Mouse (Mus musculus) embryo, embryonic 10.5 days (tissue): ENCODE results near the gene Rbms1.

ENCODE experiments used
- DNase-seq: peaks from one replicate; pipeline ENCODE4 v3.0.0-alpha.2; 2015; ENCODE audit warnings: low spot score

Gene Rbms1

DNA sequence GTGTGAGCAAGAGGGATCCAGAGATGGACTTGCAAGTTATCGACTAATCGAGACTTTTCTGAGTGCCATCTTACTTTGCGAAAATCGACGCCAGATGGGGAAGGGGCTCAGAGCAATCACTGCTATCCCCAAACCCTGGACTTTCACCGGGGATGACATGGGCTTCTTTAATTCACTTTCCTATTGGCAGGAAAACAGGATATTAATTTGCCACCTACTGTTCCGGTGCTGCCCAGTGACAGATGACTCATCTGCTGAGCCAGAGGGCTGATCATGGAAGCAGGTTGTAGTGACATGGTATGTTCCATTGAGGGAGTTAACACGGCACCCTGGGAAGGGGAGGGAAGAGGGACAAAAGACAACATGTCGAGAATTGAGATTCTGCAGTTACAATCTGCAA is 206.8 kb downstream of the Rbms1 start:
- DNase-seq, result no peak

DNA sequence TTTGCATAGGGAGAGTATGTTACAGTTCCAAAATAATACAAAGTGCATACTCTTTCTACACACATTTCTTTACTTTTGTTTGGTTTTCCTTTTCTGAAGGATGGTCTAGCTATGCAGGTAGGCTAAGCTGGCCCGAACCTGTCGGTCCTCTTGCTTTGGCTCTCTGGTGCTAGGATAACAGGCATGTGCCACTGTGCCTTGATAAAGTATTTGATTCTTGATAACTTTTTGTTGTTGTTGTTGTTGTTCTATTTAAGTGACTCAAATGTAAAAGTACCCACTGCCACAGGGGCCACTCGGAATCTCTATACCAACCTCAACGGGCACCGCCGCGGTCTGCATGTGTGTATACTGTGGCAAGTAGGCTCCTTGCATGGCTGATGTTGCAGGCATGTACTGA is 207.9 kb downstream of the Rbms1 start:
- DNase-seq, result no peak

DNA sequence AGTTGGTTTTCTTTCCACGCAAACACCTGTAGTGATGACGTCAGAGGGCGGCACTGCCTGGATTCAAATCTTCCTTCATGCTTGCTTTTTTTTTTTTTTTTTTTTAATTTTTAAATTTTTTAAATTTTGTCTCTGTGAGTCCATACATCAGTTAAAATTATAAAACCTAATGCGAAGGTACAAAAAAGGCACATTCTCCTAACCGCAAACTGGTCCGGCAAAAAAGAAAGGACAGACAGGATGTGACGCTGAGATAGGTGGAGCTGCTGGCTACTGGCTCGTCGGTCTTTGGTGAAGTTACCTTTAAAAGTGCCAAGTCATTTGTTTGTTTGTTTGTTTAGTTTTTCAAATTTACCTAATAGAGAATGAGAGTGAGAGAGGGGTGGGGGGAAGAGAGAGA is 211.7 kb downstream of the Rbms1 start:
- DNase-seq, result no peak

DNA sequence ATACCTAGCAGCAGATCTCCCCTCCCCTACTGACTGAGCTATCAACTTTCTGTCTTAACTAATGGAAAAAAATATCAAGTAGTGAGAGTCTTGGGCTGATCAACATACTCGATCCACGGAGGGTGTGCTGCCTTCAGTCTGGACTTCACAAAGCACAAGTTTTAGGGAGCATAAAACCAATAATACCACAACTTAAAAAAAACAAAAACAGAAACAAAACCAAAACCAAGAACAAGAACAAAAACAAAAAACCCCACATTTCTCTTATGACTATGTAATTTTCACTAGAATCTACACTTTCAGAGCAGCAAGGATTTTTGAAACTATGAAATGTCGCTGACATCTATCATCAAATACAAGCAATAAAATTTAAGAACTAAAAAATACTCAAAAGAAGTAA is 212.4 kb downstream of the Rbms1 start:
- DNase-seq, result no peak

DNA sequence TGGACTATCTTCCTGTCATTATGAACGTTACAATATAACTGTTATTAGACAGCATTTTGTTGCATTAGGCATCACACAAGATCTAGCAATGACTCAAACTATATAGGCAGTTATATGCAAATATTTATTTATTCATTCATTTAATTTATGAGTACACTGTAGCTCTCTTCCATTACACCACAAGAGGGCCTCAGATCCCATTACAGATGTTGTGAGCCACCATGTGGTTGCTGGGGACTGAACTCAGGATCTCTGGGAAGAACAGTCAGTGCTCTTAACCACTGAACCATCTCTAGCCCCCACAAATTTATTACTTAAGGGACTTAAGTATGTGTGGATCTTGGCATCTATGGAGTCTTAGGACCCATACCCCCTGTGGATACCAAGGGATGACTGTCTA is 214.4 kb downstream of the Rbms1 start:
- no peak for DNase-seq

DNA sequence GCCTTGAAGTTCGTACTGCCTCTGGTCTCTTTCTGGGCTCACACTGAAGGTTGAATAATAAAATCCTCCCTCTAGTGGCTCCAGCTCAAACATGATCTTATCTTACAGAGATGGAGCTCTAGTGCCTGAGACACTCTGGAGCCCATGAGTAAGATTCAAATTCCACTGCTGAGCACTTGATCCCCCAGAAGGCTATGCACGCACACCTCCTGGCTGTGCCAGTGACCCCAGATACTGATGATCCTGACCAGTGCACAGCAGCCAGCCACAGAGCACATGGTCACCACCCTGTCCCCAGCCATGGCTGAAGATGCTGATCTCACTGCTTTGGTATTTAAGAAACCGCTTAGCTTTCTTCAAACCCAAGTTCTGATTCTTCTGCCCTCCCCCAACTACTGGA is 215.4 kb downstream of the Rbms1 start:
- DNase-seq, result peak; percentile 19

DNA sequence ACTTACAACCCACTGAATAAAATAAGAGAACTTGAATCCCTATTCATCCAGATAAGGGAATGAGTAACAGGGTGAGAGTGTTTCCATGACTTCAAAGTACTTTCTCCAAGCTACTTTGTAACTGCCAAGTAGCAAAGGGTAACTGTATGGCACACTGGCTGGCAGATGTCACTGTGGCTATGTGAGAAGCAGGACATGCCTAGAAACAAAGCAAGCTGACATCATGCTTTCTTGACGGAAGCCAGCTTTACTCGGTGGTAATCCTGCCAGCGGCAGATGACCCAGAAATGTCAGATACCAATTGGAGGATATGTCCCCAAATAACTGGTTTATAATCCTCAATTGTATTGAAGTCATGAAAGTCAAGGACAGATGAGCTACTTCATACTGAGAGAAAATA is 218.3 kb downstream of the Rbms1 start:
- no peak for DNase-seq

DNA sequence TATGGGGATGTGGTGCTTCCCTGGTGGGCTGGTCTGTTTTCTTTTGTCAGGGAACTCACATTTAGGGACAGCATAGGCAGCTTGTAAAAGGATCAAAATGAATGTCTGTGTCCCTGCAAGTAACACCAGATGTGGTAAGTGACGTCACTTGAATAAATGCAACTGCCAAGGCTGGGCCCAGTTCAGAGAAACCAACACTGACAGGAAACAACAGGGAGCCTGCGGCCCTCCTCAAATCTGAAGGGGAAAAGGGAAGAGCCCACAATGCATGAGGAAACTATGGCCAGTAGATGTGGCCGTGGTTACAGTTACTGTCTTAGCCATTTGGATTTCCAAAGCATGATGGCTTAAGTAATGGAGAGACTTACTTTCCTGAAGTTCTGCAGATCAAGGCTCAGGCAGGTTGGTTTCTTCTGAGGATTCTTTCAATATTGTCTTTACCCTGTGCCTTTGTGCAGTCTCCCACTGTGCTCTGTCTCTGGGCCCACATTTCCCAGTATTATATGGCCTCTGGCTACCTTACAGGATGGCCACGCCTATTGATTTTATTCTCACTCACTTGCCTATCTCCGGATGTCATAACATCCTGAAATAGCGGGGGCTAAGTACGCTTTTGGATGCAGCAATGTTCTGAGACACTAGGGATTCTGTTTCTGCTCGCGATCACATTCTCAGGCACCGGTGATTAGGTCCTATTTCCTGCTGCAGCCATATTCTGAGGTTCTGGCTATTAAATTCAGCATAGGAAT is 223.4 kb downstream of the Rbms1 start:
- peak; percentile 22 for DNase-seq

DNA sequence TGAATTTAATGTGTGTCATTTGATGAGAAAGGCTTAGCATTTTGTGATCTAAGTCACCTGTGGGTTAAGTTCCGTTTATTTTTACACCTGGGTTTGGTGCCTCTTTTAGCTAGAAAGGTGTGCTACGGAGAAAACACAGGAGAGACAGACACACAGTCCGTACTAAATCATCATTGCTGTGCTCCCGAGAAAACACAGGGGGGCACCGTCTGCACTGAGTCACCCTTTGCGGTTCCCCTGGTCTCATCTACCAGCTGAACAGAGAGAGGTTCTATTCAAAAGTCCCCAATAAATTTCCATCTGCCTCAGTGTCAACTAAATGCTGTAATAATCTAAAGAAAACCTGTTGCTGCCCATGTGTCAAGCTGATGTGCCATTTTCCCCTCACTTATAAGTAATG is 232.1 kb downstream of the Rbms1 start:
- peak; percentile 39 for DNase-seq

DNA sequence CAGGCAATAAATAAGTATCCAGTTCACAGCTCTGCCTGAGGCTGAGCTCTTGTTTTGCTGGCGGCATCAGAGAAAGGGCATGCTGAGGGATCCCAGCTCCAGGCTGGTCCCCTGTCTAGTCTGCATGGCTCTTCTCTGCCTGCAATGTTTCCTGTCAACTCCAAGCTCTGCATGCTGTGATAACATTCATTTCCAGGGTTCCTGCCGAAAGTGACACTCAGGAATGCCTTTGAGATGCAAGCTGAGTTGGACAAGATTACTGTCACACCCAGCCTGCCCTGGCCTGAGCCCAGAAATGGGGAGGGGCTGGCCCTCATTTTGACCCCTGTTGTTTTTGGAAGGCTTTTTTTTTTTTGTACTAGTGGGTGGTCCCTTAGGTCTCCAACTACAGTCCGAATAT is 233.0 kb downstream of the Rbms1 start:
- peak; percentile 69 for DNase-seq

DNA sequence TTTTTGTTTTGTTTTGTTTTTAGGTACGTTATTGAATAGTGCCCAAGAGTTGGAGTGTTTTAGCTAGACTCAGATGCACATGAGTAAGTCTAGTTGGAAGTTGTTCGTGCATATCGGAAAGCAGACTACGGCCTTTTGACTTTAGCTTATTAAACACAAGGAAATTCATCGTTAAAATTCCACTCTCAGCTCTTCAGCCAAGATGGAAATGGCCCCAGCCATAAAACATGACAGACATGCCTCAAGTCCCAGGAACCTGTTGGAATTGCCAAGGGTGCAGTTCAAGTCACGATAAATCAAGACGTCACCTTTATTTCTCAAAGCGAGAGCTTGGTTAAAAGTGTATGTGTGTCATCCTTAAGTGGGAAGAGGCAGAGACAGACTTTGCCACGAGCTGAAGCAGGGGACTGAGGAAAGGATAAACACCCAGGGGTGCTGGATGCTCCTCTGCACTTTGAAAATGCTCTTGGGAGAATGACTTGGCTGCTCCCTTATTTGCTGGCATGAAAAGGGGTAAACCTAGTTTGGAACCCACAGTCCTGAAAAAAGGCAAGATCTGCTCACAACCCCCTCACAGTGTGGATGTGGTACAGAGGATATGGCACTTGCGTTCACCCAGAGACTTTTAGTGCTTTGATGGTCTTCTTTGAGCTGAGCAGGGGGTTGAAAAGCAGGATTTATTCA is 233.9 kb downstream of the Rbms1 start:
- DNase-seq, result no peak

DNA sequence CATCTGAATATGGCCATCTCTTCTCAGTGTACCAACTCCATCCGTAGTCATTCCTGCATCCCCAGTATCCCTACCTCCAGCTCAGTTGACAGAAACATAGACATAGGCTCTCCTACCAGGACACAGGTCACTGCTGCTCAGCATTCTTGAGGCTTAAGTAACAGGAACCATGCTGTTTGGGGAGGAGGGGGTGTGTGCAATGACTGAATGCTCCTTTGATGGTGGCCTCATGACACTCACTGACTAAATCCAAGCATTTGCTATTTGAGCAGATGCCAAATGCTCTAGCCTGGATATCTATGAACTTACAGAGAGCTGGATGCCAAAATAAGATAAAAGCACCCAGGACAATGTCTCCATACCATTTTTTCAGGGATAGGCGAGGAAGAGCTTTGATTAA is 238.3 kb downstream of the Rbms1 start:
- DNase-seq, result no peak

DNA sequence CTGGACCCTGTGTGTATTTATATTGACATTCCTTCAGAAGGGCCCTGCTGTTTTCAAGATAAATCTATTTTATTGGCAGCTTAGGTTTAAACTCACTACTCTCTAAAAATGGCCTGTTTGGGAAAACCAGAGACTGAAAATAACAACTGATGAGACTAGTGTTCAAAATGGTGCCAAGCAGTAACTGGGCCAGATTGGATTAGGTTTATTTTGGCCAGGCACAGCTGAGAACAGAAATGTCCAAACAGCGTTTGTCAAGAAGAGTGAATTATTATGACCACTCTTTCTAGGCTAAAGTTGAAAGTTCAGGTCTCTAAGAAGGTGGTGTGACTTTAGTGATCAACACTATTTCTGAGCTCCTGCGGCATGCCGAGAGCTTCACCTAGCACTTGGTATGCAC is 240.0 kb downstream of the Rbms1 start:
- no peak for DNase-seq

DNA sequence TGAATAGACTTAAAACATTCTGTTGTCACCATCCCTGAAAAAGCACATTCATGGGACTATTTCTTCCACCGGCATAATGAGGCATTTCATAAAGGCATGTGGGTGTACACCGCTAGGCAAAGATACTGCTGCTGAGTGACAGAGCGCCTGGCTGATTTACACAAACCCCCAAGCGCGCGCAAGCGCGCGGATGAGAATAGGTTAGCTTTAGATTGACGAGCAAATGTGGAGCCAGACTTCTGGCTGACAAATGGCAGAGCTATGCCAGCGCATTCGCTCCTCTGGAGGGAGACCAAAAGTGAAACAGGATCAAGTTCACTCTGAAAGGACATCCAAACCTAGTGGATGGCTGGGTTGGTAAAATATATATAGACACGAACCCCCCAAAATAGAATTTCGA is 240.5 kb downstream of the Rbms1 start, which contains the start of gene Itgb6:
TSS of gene Itgb6 (minus strand) at position 130 of the 400 bp plus-strand sequence.
- DNase-seq, result no peak

DNA sequence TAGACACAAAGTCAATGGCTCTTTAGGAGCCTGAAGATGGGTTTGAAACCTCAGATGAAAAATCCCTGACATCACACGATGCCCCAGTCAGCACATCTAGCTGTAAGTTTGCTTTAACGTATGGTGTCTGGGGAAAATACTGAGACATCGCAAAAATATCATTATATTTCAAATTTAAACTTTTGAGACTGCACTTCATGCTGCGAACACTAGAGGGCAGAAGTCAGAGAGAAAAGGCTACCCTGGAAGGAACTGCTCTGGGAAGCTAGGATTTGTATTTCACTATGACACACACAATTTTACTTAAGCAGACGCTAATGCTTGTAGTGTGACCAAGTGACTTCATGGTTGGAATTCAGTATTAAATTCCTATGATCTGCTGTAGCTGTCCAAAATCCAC is 242.1 kb downstream of the Rbms1 start:
- peak; percentile 63 for DNase-seq

DNA sequence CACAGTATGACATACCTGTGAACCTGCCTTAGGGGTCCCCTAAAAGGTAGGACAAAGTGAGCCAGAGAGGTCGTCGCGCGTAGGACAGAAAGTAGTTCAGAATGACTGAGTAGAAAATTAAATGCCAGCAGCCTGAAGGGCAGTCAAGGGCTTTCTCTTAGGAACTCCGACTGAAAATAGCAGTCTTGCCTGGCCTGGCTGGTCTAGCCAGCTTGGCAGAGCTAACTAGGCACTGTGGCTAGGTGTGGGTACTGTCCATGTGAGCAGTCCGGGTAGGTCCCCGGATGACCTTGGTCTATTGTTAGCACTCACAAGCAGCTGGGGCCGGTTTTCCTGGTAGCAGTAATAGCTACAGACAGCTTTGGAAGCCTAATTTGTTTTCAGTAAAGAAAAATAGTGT is 242.8 kb downstream of the Rbms1 start:
- DNase-seq, result no peak

DNA sequence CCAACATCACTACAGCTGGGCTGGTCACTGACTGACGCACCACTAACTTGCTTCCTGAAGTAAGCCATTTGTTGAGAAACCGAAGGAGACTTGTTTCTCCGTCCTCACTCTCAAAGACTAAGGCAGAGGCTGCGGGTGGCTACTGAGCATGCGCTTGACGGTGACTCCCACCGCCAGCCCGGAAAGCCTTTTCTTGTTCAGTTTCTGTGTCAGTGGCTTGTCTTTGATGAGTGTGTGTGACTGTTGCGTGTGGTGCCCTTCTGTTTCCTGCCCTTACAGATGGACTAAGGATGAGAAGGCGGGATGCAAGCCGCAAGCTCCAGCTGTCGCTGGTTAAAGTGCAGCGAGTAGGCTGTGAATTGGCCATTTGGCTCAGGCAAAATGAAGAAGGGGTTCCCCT is 245.6 kb downstream of the Rbms1 start:
- no peak for DNase-seq

DNA sequence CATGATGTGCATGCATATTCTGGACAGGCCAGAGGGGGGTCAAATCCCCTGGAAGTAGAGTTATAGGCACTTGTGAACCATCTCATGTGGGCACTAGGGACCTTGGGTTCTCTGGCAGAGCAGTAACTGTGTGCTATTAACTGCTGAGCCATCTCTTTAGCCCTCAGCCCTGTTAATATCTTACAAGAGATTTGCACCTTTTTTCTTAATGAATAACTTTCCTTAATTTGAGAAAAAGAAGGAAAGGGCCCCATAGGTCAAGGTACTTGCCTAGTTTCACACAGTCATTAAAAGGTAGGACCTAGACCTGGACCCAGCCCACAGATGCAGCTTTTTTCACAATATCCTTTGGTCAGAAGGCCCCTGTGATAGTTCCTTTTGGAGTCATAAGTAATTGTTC is 246.4 kb downstream of the Rbms1 start:
- no peak for DNase-seq

DNA sequence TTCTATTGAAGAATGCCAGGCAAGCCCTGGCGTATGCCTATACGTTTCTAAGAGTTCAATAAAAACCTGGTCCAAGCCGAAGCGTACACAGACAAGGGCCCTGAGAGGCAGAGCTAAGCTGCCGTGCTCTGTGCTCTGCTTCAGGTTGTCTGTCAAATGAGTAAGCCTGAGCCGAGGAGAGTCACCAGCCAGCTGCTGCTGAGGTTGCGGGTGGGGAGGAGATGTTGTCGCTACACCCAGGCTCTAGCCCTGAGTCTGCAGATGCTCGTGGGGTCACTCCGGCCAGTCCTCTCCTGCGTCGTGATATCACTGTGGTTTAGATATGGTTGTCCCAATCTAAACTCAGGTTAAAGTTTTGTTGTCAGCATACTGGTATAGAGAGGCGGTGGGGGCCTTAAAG is 247.2 kb downstream of the Rbms1 start:
- DNase-seq, result no peak

DNA sequence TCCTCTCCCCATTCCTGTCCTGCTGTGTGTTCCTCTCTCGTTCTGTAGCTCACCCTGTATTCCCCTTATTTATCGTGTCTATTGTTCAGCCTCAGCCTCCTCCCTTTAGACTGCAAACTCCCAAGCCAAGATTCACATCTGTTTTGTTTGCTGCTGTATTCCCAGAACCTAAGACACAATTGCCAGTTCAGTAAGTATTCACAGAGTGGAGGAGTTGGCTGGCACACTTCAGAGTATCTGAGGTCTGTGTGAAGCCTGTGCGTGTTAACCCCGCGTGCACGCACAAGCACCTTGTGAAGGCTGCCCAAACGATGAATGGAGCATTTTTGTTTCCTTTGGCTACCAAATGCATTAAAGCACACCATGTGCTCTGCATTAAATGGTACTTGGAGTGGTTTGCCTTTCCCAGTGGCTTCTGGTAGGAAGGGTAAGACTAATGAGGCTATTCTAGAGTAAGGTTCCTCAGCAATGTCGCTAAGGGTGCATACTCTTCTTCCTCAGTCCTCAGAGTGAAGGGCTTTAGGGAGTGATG is 248.0 kb downstream of the Rbms1 start:
- no peak for DNase-seq

DNA sequence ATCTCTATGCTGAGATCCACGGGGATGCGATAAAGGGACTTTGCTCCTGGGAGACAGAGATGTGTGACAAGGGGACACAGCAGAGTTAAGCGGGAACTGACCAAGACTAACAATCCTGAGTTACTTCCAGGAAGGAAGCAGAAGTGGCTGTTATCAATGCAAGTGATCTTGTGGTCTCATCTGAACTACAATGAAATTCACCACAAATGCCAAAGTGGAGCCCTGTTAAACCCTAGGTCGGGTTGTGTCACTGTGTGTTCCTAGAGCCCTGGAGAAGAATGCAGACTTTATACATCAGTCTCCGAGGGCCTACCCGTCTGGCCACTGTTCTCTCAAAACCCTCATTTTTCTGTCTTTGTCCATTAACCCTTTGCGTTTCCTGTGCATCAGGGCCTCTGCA is 248.5 kb downstream of the Rbms1 start:
- no peak for DNase-seq

DNA sequence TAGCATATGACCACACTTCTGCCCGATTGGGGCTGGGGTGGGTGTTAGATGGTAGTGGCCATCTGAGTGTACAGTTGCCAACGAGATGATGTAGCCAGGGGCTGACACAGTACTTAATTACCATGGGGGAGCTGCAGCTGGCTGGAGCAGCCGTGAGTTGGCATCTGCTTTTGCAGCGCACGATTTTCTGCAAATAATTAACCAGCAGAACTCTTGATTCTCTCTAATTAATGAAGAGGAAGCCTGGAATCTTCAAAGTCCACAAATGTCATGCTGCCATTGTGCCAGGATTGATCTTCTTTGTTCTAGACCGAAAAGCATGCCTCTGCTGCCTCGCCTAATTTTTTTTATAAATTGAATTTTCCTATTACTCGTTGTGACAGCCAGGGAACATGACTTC is 249.1 kb downstream of the Rbms1 start:
- DNase-seq, result no peak

DNA sequence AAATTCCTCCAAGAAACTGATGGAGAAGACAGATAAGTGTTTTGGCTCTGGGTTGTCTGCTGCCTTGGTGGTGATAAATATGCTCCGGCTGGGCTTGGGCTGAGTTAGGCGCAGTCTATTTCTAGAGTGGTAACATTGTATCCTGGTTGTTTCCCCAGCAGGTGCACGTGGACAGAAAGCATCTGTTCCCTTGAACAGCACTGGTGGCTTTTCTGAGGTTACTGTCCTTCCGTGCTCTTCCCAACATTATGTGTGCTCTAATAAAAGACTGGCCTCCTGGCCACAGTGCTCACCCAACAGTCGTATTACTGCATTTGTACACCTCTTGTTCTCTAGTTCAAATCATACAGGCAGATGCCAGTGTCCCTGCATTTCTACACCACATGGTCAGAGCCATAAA is 250.1 kb downstream of the Rbms1 start:
- DNase-seq, result no peak

DNA sequence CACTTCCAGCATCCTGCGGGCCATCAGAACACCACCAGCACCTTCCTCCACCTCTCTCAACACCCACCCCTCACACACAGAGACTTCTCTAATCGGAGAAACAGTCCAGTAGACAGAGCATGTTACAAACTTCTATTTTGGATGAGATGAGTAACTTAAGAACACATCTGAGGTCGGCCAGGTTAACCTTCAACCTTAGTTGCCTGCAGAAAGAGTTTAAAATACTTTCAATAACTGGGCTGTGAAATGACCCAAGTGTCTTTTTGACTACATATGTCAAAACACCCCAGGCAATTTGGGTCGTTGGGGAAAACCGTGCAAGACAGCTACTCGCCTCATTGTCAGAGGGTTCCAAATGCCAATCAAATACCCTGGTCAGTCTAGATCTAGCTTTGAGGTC is 250.5 kb downstream of the Rbms1 start:
- no peak for DNase-seq
